Mouse (Mus musculus) thymus, postnatal 25 days (tissue): Measurements from ENCODE around the gene Dscaml1.

Experiments used
- DNase-seq: peaks from one replicate; pipeline ENCODE4 v3.0.0; 2022

The Dscaml1 gene

GRCm38 (mm10) chr9:45638184-45638917, 211.9 kb downstream of the Dscaml1 start:
- DNase-seq = no peak

GRCm38 (mm10) chr9:45644833-45645388, 218.5 kb downstream of the Dscaml1 start:
- no peak for DNase-seq

- DNase-seq = no peak
These were observed 219.1 kb downstream of the Dscaml1 start for GRCm38 (mm10) chr9:45645526-45645925.

GRCm38 (mm10) chr9:45651078-45651809, 224.8 kb downstream of the Dscaml1 start:
- no peak for DNase-seq

GRCm38 (mm10) chr9:45651810-45652177, 225.4 kb downstream of the Dscaml1 start:
- no peak for DNase-seq

GRCm38 (mm10) chr9:45657172-45658062, 231.0 kb downstream of the Dscaml1 start:
- DNase-seq = no peak

GRCm38 (mm10) chr9:45660191-45660590, 233.8 kb downstream of the Dscaml1 start:
- DNase-seq = no peak

GRCm38 (mm10) chr9:45662471-45662870, 236.0 kb downstream of the Dscaml1 start:
- no peak for DNase-seq

- no peak for DNase-seq
These were observed 237.2 kb downstream of the Dscaml1 start for GRCm38 (mm10) chr9:45663386-45664315.

- DNase-seq = no peak
These were observed 237.9 kb downstream of the Dscaml1 start for GRCm38 (mm10) chr9:45664326-45664725.

GRCm38 (mm10) chr9:45664871-45665394, 238.5 kb downstream of the Dscaml1 start:
- no peak for DNase-seq

- peak; percentile 33 for DNase-seq
These were observed 249.5 kb downstream of the Dscaml1 start for GRCm38 (mm10) chr9:45675931-45676330.

GRCm38 (mm10) chr9:45676578-45676977, 250.2 kb downstream of the Dscaml1 start:
- DNase-seq = no peak

- peak; percentile 14 for DNase-seq
These were observed 250.9 kb downstream of the Dscaml1 start for GRCm38 (mm10) chr9:45677236-45677781.

GRCm38 (mm10) chr9:45677952-45678663, 251.7 kb downstream of the Dscaml1 start:
- DNase-seq = no peak

- DNase-seq = no peak
These were observed 252.2 kb downstream of the Dscaml1 start for GRCm38 (mm10) chr9:45678664-45679026.

- no peak for DNase-seq
These were observed 256.1 kb downstream of the Dscaml1 start for GRCm38 (mm10) chr9:45682461-45682998.

GRCm38 (mm10) chr9:45693424-45694237, 267.2 kb downstream of the Dscaml1 start:
- no peak for DNase-seq

- DNase-seq = no peak
These were observed 267.8 kb downstream of the Dscaml1 start for GRCm38 (mm10) chr9:45694256-45694655.
